In genomic region chr2:71899886-71900285, GRCm38 (mm10) we compare ENCODE assay signal across 27 mouse cellular contexts. TPM values are rescaled to one million over a fixed set of nuclear protein-coding genes. Genes with fewer than 3 reads are reported as not detected.
DNase-seq lines count a peak whose midpoint lies in the region; ATAC-seq and TF ChIP-seq lines count a peak whose summit lies in the region.
"Had no signal": no experiment of that assay in that cellular context is flagged by ENCODE, and none has a peak within 500 bp of the region (broad histone marks: within the 10 kb centered on the region; RNA-seq: fewer than 3 reads in every experiment).

No protein-coding gene starts in this region.

- H3K36me3 ChIP-seq in heart, embryonic 10.5 days, result peaks cover 41% of the 10 kb centered on the region
- H3K36me3 ChIP-seq in heart, embryonic 11.5 days (ENCODE audit: control insufficient read depth, insufficient read depth, low read length), result peaks cover under 1% of the 10 kb centered on the region; the same call in 1 of the 2 replicates
- peaks cover 47% of the 10 kb centered on the region for H3K36me3 ChIP-seq in thymus, adult 2 months (ENCODE audit: control insufficient read depth, insufficient read depth, low read length)
- H3K36me3 ChIP-seq: hindbrain, embryonic 15.5 days had no signal

- ATAC-seq in heart, embryonic 11.5 days (replicated peaks; ENCODE audit: insufficient number of reproducible peaks, low FRiP score, low TSS enrichment), result no peak
- ATAC-seq: forebrain, embryonic 13.5 days; forebrain, embryonic 16.5 days; intestine, postnatal 0 days; Patski had no signal

- H3K27me3 ChIP-seq in heart, embryonic 10.5 days (ENCODE audit: insufficient read depth, poor library complexity, severe bottlenecking), result no peaks in the 10 kb centered on the region
- H3K27me3 ChIP-seq in heart, embryonic 11.5 days (ENCODE audit: control insufficient read depth, insufficient read depth, low read length), result no peaks in the 10 kb centered on the region
- H3K27me3 ChIP-seq in thymus, adult 2 months (ENCODE audit: control insufficient read depth, insufficient read depth, low read length), result no peaks in the 10 kb centered on the region
- H3K27me3 ChIP-seq: CH12.LX; embryonic facial prominence, embryonic 13.5 days; forebrain, embryonic 13.5 days; heart, embryonic 15.5 days; hindbrain, embryonic 12.5 days; hindbrain, embryonic 15.5 days; Patski had no signal

- peak; percentile 93 for DNase-seq in heart, adult 11 months
- DNase-seq in heart, embryonic 10.5 days (ENCODE audit: low spot score), result no peak
- DNase-seq in heart, adult 8-10 months (ENCODE audit: low spot score), result peak; percentile 27
- peak; percentile 7 to 21 for DNase-seq in heart, postnatal 14 days
- no peak for DNase-seq in adrenal gland, postnatal 14 days
- DNase-seq in thymus, adult 2 months, result no peak
- DNase-seq: adrenal gland, postnatal 10 days; B cell, adult 2 months; cerebellum, adult 11 months; cerebellum, adult 2 months; cerebellum, adult 9-11 months; cerebellum, postnatal 25 days; gastrocnemius, postnatal 10 days; gastrocnemius, postnatal 36 days; kidney, adult 2 months had no signal

- no peak overlapping the region for H3K4me3 ChIP-seq in heart, embryonic 10.5 days
- H3K4me3 ChIP-seq in heart, embryonic 11.5 days (ENCODE audit: low read depth, low read length), result no peak overlapping the region
- no peak overlapping the region for H3K4me3 ChIP-seq in thymus, adult 2 months (ENCODE audit: control insufficient read depth, insufficient read depth, low read length)
- H3K4me3 ChIP-seq: embryonic facial prominence, embryonic 13.5 days; forebrain, embryonic 10.5 days; forebrain, embryonic 13.5 days; heart, embryonic 15.5 days; hindbrain, embryonic 12.5 days; hindbrain, embryonic 15.5 days had no signal

- H3K27ac ChIP-seq in heart, embryonic 10.5 days, result no peak overlapping the region
- no peak overlapping the region for H3K27ac ChIP-seq in heart, embryonic 11.5 days (ENCODE audit: low read depth, low read length)
- H3K27ac ChIP-seq in thymus, adult 2 months (ENCODE audit: control insufficient read depth, insufficient read depth, low read length), result no peak overlapping the region
- H3K27ac ChIP-seq: embryonic facial prominence, embryonic 13.5 days; forebrain, embryonic 10.5 days; forebrain, embryonic 13.5 days; heart, embryonic 15.5 days; hindbrain, embryonic 12.5 days; hindbrain, embryonic 15.5 days had no signal

- no peak for TF ChIP-seq CTCF in thymus, adult 2 months (IDR thresholded peaks at IDR 0.05; ENCODE audit: borderline replicate concordance, control insufficient read depth, extremely low read depth, insufficient read depth, low read length, poor library complexity)

- no peak for TF ChIP-seq POLR2A in thymus, adult 2 months (IDR thresholded peaks at IDR 0.05; ENCODE audit: control insufficient read depth, extremely low read depth, insufficient read depth, low read length, poor library complexity)

- H3K4me1 ChIP-seq in heart, embryonic 10.5 days, result peaks cover 7% of the 10 kb centered on the region
- no peaks in the 10 kb centered on the region; the same call in 1 of the 2 replicates for H3K4me1 ChIP-seq in heart, embryonic 11.5 days (ENCODE audit: control insufficient read depth, insufficient read depth, low read length)
- no peaks in the 10 kb centered on the region for H3K4me1 ChIP-seq in thymus, adult 2 months (replicated peaks; ENCODE audit: control insufficient read depth, insufficient read depth, low read length)
- H3K4me1 ChIP-seq: embryonic facial prominence, embryonic 13.5 days; forebrain, embryonic 13.5 days; hindbrain, embryonic 12.5 days; hindbrain, embryonic 15.5 days had no signal

- no peak overlapping the region for H3K4me2 ChIP-seq in heart, embryonic 11.5 days
- H3K4me2 ChIP-seq: embryonic facial prominence, embryonic 13.5 days; forebrain, embryonic 13.5 days; heart, embryonic 15.5 days; hindbrain, embryonic 12.5 days; hindbrain, embryonic 15.5 days had no signal

- H3K9ac ChIP-seq in heart, embryonic 11.5 days (ENCODE audit: low read depth, low read length), result no peak overlapping the region
- H3K9ac ChIP-seq: embryonic facial prominence, embryonic 13.5 days; forebrain, embryonic 13.5 days; heart, embryonic 15.5 days; hindbrain, embryonic 12.5 days; hindbrain, embryonic 15.5 days had no signal

- no peaks in the 10 kb centered on the region for H3K9me3 ChIP-seq in heart, embryonic 10.5 days
- H3K9me3 ChIP-seq in heart, embryonic 11.5 days (replicated peaks; ENCODE audit: control insufficient read depth, low read length), result no peaks in the 10 kb centered on the region
- H3K9me3 ChIP-seq: embryonic facial prominence, embryonic 13.5 days; forebrain, embryonic 10.5 days; forebrain, embryonic 13.5 days; G1E; heart, embryonic 15.5 days; hindbrain, embryonic 12.5 days; hindbrain, embryonic 15.5 days had no signal

- intact Hi-C loops in heart, postnatal 14 days (cut with DNase I), result loop anchor here (5.0 kb wide), 1 partner anchor 137 kb away; no protein-coding TSS in a partner anchor

- WGBS in heart, embryonic 10.5 days, result 67% methylated on average over 15 of the region's 15 CpGs
- 58% methylated on average over 15 of the region's 15 CpGs for WGBS in heart, embryonic 11.5 days (ENCODE audit: insufficient replicate concordance)
- 97% methylated on average over 15 of the region's 15 CpGs for WGBS in thymus, adult 2 months

RNA-seq across cellular contexts. Expression of gene Pdk1, which starts 26.9 kb away (rescaled TPM):
- polyA plus RNA-seq in heart, embryonic 10.5 days (2016; fragmentation: Nextera tagmentation; extraction: Ambion mirVana), result 88.2 and 111 TPM in 2 replicates
- 100 to 1,000 TPM; 182 to 208 (median 195) TPM for total RNA-seq in heart, adult 8-10 months (2022)
- polyA plus RNA-seq in heart, embryonic 11.5 days (2014; fragmentation: Nextera tagmentation; extraction: Ambion mirVana), result 104 and 112 TPM in 2 replicates
- total RNA-seq in heart, postnatal 14 days (2021), result 100 to 1,000 TPM in 1 of 2 experiments, 10 to 100 TPM in 1; 98.2 to 107 TPM
- total RNA-seq in adrenal gland, postnatal 14 days (2021), result 37.5 and 55.5 TPM in 2 replicates
- 43.7 and 50.6 TPM in 2 replicates for polyA plus RNA-seq in thymus, adult 2 months (2012; rRNA removed)

Comparison
In these comparisons a context has a peak if more than half of its experiments do, and no peak if none do; other contexts are left out.
1. DNase-seq: peak in heart, adult 11 months (single experiment), heart, adult 8-10 months (single experiment) and heart, postnatal 14 days (2 of 2); none in heart, embryonic 10.5 days (single experiment), adrenal gland, postnatal 14 days (single experiment) and thymus, adult 2 months (single experiment).